In the genomic region with DNA sequence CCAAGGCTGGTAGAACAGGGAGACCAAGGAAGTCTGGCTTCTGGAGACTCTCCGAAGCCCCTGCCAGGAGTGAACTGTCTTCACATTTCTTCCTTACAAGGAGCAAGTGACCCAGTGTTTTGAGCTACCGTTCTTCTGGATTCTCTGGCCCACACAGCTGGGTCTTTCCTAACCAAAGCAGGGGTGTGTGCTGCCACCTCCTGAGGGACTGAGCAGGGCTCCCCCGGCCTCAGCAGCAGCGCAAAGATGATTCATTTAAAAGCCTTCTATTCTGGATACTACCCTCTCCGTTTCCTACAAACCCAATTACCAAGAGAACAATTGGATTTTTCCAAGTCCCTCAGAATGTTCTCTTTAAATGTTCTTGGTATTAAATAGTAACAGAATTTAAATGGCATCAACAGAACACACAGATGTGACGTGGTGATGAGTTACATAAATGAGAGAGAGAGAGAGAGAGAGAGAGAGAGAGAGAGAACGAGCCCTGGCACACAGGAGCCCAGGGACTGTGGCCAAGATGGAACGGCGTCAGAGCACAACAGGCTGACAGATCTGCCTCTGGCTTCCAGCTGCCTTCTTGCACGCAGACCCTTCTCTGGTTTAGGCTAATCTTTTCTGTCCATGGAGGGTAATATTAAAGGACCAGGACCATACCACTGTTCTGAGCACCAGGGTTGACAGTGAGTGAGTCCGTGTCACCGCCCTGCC, we compare ENCODE assay signal across 11 mouse cellular contexts.
A peak's percentile ranks its signal among the peaks of the same experiment; 100 is the strongest.
DNase-seq lines count a peak whose midpoint lies in the region; ATAC-seq and TF ChIP-seq lines count a peak whose summit lies in the region.
"Had no signal": no experiment of that assay in that cellular context is flagged by ENCODE, and none has a peak within 500 bp of the region (broad histone marks: within the 10 kb centered on the region; RNA-seq: fewer than 3 reads in every experiment).

No protein-coding gene starts in this region.

- H3K27ac ChIP-seq in lung, embryonic 14.5 days (ENCODE audit: low read depth), result no peak overlapping the region
- H3K27ac ChIP-seq in hindbrain, embryonic 16.5 days (ENCODE audit: low read depth, low read length), result no peak overlapping the region
- H3K27ac ChIP-seq: heart, embryonic 15.5 days had no signal

- no peak for ATAC-seq in lung, embryonic 14.5 days (ENCODE audit: insufficient read depth)
- no peak for ATAC-seq in hindbrain, embryonic 16.5 days

- no peak overlapping the region for H3K4me2 ChIP-seq in lung, embryonic 14.5 days
- no peak overlapping the region for H3K4me2 ChIP-seq in hindbrain, embryonic 16.5 days (ENCODE audit: low read length)
- H3K4me2 ChIP-seq: heart, embryonic 15.5 days had no signal

- H3K4me3 ChIP-seq in lung, embryonic 14.5 days (ENCODE audit: low read depth, low read length), result no peak overlapping the region
- H3K4me3 ChIP-seq in lung, adult 2 months (replicated peaks; ENCODE audit: extremely low read depth, low read depth, low read length), result no peak overlapping the region
- no peak overlapping the region for H3K4me3 ChIP-seq in hindbrain, embryonic 16.5 days (ENCODE audit: low read length)
- H3K4me3 ChIP-seq: erythroblast, embryonic 14.5 days; heart, embryonic 15.5 days had no signal

- DNase-seq in adrenal gland, adult 2 months, result peak; percentile 5
- no peak for DNase-seq in adrenal gland, postnatal 36 days
- peak; percentile 26 for DNase-seq in lung, embryonic 14.5 days
- no peak for DNase-seq in lung, adult 2 months
- DNase-seq in left cerebral cortex, postnatal 14 days (ENCODE audit: low spot score in 2 of 2), result peak; percentile 68 to 81
- peak; percentile 10 for DNase-seq in skeletal muscle tissue, adult 2 months (ENCODE audit: low read depth, low spot score)
- no peak for DNase-seq in urinary bladder, postnatal 36 days (ENCODE audit: low spot score in 2 of 2)
- DNase-seq: liver had no signal

- H3K27me3 ChIP-seq in lung, embryonic 14.5 days (ENCODE audit: insufficient read depth, low read length), result no peaks in the 10 kb centered on the region
- no peaks in the 10 kb centered on the region for H3K27me3 ChIP-seq in hindbrain, embryonic 16.5 days (replicated peaks; ENCODE audit: control insufficient read depth, insufficient read depth, low read length)
- H3K27me3 ChIP-seq: heart, embryonic 15.5 days had no signal

- H3K36me3 ChIP-seq in lung, embryonic 14.5 days (ENCODE audit: insufficient read depth), result no peaks in the 10 kb centered on the region
- no peaks in the 10 kb centered on the region for H3K36me3 ChIP-seq in hindbrain, embryonic 16.5 days (ENCODE audit: control insufficient read depth, insufficient read depth, low read length)
- H3K36me3 ChIP-seq: heart, embryonic 15.5 days had no signal

- no peak overlapping the region for H3K9ac ChIP-seq in lung, embryonic 14.5 days
- no peak overlapping the region for H3K9ac ChIP-seq in hindbrain, embryonic 16.5 days (ENCODE audit: low read depth, low read length)
- H3K9ac ChIP-seq: heart, embryonic 15.5 days had no signal

- intact Hi-C loops in left cerebral cortex, postnatal 14 days (cut with DNase I), result no loop called here

- TF ChIP-seq CTCF in lung, embryonic 14.5 days (IDR thresholded peaks at IDR 0.05; ENCODE audit: low read depth), result no peak
- no peak for TF ChIP-seq CTCF in lung, adult 2 months (IDR thresholded peaks at IDR 0.05; ENCODE audit: insufficient read depth, low read length)

- WGBS in lung, embryonic 14.5 days, result 58% methylated on average over 12 of the region's 12 CpGs
- 61% methylated on average over 12 of the region's 12 CpGs for WGBS in lung, adult 2 months
- 64% methylated on average over 12 of the region's 12 CpGs for WGBS in hindbrain, embryonic 16.5 days

- no peaks in the 10 kb centered on the region for H3K9me3 ChIP-seq in lung, embryonic 14.5 days (ENCODE audit: low read depth, low read length)
- H3K9me3 ChIP-seq in hindbrain, embryonic 16.5 days (ENCODE audit: control insufficient read depth, low read length), result no peaks in the 10 kb centered on the region
- H3K9me3 ChIP-seq: heart, embryonic 15.5 days had no signal

- no peak for TF ChIP-seq POLR2A in lung, adult 2 months (IDR thresholded peaks at IDR 0.05; ENCODE audit: borderline replicate concordance, extremely low read depth, low read depth, low read length)

- H3K4me1 ChIP-seq in lung, embryonic 14.5 days (ENCODE audit: insufficient read depth), result no peaks in the 10 kb centered on the region
- no peaks in the 10 kb centered on the region for H3K4me1 ChIP-seq in lung, adult 2 months (ENCODE audit: control insufficient read depth, insufficient read depth, low read length)
- H3K4me1 ChIP-seq in hindbrain, embryonic 16.5 days (ENCODE audit: control insufficient read depth, insufficient read depth, low read depth, low read length), result 0 out of 2 replicates have a peak, but pooled peaks cover 2% of the 10 kb centered on the region
- H3K4me1 ChIP-seq: heart, embryonic 15.5 days had no signal

Comparison
In these comparisons a context has a peak if more than half of its experiments do, and no peak if none do; other contexts are left out.
1. DNase-seq: peak in adrenal gland, adult 2 months (single experiment), lung, embryonic 14.5 days (single experiment), left cerebral cortex, postnatal 14 days (2 of 2) and skeletal muscle tissue, adult 2 months (single experiment); none in adrenal gland, postnatal 36 days (0 of 2), lung, adult 2 months (single experiment) and urinary bladder, postnatal 36 days (0 of 2).